Mouse (Mus musculus): ENCODE results near the gene Rad51ap2. TPM values are rescaled to one million over a fixed set of nuclear protein-coding genes. Genes with fewer than 3 reads are reported as not detected.

Gene Rad51ap2
- total RNA-seq (2023) = not detected

DNA sequence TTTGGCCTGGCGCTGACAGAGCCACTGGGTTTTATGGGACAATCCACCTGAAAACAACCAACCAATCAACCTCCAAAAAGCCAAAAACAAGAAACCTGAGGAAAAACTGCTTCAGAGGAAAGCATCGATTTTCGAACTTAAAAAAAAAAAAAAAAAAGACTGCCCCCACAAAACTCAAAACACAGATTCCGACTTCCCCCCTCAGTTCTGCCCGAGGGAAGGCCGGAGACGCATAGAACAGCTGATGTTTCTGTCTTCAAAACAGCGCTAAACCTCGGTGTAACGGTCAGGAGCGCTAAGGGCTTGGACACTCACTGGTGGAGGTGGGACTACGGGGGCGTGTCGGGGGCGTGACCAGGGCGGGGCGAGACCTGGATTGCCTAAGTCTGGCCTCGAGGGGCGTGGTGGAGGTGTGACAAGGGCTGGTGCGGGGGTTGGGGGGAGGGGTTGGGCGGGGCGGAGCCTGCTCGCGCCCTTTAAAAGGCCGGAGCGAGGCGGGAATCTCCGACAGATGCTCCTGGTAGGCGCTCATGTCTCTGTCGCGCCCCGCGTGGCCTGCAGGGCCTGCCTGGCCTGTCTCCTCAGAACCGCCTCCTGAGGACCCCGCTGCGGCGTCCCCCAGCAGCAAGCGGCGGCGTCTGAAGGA lies at the start of gene Rad51ap2:
Gene Rad51ap2 (plus strand): TSS at position 531 of the 646 bp plus-strand sequence.

DNA sequence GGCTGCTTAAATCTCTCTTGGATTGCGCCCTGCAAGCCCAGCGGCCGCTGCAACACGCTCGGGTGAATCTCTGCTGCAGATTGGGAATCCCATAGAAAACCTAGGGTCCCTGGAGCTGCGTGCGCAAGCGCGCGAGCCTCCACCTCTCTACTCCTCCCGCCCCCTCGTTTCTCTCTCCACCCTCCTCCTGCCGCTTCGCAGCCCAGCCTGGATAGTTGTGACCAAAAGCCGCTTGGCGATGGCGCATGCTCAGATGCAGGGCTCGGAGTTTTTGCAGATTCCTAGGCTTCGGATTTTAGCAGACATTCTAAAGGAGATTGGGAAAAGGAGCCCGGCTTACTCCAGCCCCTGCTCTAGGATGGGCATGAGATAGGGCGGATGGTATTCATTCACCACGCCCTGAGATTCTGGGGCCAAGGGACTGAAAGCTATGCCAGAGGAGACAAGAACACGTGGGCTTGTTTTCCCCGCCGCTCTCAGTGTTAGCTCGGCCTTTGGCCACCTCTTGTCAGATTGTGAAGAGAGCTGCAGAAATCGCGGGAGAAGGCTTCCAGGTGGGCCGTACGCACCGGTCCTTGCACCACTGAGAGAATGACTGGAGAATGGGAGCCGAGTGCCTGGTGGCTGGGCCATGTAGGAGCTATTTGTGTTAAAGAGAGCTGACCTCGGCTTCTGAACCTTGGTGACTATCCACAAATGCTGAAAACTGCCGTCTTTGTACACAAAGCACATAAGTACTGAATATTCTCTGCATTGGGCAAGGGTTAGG lies 19.2 kb upstream of the Rad51ap2 start, which contains the start of gene Vsnl1:
Gene Vsnl1 (minus strand): TSS at position 117 of the 769 bp plus-strand sequence.

Other genes with a start within 250 kb of the Rad51ap2 start
- not detected for gene Msgn1, start 247.1 kb upstream of the Rad51ap2 start, total RNA-seq (2023)
- gene Gen1, start 190.3 kb upstream of the Rad51ap2 start, total RNA-seq (2023) = 3.1 TPM
- gene Smc6, start 190.2 kb upstream of the Rad51ap2 start, total RNA-seq (2023) = 137 TPM
- gene Vsnl1, start 19.5 kb upstream of the Rad51ap2 start, total RNA-seq (2023) = not detected

All from CD4-positive naive resting alpha-beta T cell, adult 76 days (primary cell).